Mouse (Mus musculus) gastrocnemius, postnatal 25 days (tissue): Measurements from ENCODE around the gene Cmip. TPM values are rescaled to one million over a fixed set of nuclear protein-coding genes. Genes with fewer than 3 reads are reported as not detected.

Source experiments
- DNase-seq: peaks from one replicate; pipeline ENCODE4 v3.0.0; 2022
- long read RNA-seq, 2 experiments: library from polyadenylated mRNA; stranded (forward); transcript quantifications; one replicate each; pipeline ENCODE4 v2.0.0; 2021
- total RNA-seq, 2 experiments: library from RNA; stranded (reverse); gene quantifications; 1 replicate in 1 of 2; 2 replicates in 1 of 2; pipeline ENCODE4 v1.2.3; 2021

Cmip gene
- total RNA-seq: 10 to 100 TPM; 10.0 to 12.9 TPM
- long read RNA-seq, experiment 1: 0 reads
- long read RNA-seq, experiment 2, partial matches to known transcripts: 1 of 1 reads
- long read RNA-seq, experiment 2, other reads (novel, unspliced or antisense): 0 of 1 reads

DNA sequence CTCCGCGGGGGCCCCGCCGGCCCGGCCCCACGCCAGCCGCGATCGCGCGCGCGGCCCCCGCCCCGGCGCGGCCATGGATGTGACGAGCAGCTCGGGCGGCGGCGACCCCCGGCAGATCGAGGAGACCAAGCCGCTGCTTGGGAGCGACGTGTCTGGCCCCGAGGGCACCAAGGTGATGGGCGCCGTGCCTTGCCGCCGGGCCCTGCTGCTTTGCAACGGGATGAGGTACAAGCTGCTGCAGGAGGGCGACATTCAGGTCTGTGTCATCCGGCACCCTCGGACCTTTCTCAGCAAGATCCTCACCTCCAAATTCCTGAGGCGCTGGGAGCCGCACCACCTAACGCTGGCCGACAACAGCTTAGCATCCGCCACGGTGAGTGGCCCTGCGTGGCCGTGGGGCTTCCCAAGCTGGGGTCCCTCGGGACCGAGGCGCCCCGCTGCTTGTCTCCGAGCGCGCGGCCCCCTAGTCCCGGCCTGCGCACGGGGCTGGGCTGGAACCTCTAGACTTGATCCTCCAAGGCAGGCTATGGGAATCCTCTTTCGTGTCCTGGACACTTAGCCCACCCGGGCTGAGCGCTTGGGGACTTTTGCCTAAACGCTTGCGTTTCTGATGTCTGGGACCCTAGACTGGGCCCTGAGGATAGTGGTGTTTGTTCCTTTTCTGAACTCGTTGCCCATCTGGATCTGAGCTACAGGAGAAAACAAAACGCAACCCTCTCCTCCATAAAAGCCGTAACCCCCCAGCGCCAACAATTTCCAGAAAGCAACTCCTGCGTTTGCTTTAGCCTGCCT, at the start of gene Cmip:
TSS of gene Cmip (plus strand) at position 36 of the 792 bp plus-strand sequence.
- DNase-seq: no peak

DNA sequence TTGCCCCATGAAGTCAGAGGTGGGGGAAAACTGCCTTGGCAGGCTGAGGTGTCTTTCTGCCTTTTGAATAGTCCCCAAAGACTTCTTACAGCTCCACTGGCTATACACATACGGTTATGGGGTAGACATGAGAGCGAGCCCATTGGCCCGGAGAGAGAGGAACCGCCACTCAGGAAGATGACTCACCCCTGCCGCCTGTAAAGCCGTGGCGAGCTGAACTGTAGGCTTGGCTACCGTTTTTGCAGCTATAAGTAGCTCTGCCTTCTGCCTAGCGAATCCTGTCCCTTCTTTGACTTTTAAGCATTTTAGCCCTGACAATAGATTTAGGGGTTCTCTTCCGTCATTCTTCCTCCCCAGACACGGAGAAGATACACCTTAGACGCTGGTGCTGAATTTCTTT, 47.7 kb upstream of the Cmip start:
- no peak for DNase-seq

DNA sequence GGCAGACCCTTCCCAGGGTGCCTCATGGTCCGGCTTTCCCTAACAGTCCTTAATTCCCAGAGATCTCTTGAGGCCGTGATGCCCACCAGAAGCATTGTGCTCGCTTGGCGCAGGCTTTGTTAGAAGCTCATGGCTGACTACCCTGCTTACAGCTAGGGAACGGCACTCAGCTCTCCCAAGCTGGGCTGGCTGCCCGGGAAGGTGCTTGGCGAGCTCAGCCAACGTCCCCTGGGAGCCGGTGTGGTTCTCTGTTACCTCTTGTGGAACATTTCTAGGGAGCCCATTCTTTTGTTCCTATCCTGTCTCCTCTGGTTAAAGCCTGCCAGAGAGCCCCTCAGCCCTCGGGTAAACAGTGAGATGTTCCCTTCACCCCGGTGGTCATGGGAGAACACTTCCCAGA, 44.8 kb upstream of the Cmip start:
- no peak for DNase-seq

DNA sequence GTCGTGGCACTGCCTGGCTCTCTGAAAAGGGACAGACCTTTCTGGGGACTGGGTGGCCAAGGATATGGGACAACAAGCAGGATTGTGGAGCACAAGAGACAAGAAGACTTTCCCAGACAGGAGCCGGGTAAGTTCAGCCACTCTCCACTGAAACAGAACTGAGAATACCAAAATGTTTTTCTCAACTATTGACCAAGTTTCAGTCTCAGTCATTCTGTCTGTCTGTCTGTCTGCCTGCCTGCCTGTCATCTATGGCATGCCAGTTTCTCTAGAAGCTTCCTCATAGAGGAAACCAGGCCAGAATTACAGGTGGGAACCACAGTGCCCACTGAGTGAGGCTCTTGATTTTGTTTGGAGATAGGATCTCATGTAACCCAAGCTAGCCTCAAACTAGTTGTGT, 39.1 kb upstream of the Cmip start:
- no peak for DNase-seq

DNA sequence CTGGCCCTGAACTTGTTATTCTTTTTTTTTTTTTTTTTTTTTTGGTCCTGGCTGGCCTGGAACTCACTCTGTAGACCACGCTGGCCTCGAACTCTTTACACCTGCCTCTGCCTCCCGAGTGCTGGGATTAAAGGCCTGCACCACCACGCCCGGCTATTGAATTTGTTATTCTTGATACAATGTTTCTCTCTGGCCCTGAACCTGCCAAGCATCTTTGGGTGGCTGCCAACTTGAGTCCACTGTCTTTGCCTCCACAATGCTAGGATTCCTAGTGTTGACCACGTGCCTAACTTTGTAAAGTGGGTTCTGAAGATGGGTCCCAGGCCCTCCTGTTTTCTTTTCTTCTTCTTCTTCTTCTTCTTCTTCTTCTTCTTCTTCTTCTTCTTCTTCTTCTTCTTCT, 34.5 kb upstream of the Cmip start:
- no peak for DNase-seq

DNA sequence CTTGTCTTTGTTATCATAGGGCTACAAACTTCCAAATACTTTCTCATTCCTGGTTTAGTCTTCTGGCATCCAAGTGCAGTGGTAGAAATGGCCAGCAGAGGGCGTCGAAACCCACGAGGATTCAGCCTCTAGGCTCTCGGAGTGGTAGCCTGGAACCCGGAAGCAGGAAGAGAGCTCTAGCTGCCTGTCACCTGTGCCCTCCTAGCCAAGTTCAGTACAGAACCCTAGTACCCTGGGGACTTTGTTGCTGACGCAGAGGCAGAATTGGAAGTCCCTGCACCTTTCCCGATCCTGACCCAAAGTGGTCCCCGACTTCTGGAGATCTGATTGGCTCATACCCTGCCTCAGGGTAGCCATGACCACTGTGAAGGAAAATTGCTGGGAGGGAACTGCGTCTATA, 32.2 kb upstream of the Cmip start:
- DNase-seq: peak; percentile 68

DNA sequence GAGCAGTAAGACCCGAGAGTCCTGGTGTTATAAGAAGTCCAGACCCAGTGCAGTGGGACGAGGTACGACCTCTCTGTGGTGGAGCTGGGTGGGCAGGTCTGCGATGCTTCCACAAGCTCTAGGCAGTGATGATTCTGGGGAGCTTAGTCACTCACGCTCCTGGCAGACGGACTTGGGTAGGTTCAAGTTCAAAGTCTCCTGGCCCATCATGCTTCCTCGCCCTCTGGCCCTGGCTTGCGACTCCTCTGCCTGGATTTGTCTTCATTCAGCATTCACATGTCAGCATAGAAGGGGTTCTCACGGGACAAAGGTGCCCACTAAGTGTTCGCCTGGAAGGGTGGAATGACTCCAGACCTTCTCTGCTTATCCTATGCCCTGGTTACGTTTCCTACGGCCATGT, 30.6 kb upstream of the Cmip start:
- no peak for DNase-seq

DNA sequence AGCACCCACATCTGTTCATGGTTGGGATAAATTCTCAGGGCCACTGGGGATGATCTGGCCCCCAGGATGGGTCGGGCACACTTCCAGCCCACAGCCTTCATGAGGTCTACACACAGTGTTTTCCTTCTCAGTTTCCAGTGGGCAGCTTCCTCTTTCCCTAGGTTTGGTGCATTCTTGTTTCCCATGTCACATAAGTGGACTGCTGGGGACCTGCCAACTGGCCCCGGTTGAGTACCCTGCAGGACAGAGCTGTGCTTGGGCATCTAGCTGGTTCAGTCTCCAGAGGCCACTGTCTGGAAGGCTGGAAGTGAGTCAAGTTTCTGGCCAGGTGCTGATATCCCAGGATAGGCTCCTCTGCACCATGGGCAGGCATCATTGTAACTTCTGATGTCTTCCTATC, 29.5 kb upstream of the Cmip start:
- DNase-seq: no peak

DNA sequence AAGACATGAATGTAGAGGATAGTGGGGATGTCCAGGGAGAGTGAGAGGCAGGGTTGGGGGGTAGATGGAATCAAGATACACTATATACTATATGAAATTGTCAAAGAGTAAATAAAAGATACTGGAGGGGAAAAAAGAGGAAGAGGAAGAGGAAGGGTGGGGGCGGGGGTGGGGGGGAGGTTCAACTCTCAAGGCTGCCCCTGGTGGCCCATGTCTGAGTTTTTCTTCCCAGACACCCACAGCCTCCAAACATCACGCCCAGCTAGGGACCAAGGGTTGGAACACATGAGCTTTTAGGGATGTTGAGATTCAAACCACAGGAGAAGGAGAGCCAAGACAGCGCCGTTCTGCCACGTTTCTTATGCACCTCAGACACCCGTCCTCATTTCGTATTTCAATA, 23.7 kb upstream of the Cmip start:
- no peak for DNase-seq

DNA sequence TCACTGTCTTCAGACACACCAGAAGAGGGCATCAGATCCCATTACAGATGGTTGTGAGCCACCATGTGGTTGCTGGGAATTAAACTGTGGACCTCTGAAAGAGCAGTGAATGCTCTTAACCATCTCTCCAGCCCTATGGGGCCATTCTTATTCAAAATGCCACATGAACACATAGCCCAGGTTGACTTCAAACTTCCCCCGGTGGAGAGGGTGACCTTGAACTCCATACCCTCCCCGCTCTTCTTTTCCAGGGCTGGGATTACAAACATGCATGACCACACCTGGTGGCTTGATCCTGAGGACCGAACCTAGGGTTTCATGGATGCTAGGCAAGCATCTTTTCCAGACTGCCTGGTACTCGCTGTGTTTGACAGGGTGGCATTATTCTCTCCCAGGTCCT, 20.3 kb upstream of the Cmip start:
- no peak for DNase-seq

DNA sequence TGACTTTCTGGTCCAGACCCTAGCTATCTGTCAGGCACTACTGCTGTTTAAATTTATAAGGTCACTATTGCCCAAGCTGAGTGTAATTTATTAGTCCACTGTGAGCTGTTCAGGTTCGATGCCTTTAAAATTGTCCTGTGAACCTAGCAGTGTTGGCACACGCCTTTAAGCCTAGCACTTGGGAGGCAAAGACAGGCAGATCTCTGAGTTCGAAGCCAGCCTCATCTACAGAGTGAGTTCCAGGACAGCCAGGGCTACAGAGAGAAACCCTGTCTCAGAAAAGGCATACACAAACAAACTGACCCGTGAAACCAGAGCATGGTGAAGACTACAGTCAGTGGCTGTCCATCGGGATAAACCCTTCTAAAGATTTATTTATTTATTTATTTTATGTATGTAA, 16.5 kb upstream of the Cmip start:
- no peak for DNase-seq

DNA sequence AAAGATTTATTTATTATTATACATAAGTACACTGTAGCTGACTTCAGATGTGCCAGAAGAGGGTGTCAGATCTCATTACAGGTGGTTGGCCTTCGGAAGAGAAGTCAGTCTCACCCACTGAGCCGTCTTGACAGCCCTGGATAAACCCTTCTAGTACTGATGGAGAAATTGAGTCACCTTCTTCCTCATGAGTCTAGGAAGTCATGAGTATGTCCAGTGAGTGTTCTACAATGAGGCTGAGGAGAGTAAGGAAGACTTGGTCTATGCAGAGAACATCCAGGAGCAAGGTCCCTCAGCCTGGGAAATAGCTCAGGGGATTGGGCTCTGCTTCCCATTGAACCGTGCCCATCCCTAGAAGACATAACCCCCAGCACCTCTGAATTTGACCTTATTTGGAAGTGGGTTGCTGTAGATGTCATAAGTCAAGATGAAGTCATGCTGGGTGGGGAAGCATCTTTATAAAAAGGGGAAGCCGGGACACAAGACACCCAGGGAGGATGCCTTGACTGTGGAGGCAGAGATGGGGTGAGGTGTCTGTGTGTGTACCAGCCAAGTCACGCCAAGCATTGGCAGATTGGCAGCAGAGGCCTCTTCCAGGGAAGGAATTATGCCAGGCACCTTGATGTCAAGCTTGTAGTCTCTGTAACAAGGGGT, 15.9 kb upstream of the Cmip start:
- no peak for DNase-seq

DNA sequence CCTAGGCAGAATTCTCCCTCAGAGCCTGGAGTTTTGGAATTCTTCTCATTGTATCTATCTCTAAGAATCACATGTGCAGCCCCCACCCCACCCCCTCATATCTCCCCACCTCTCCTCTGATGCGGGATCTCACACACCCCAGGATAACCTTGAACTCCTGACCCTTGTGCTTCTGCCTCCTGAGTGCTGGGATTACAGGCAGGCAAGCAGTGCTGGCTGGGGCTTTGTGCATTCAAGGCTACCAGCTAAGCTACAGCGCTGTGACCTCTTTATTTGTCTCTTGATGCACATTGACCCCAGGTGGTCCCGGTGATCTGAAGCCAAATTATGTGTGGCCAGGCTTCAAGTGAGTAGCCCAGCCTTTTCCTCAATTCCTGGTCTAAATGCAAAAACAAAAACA, 15.0 kb upstream of the Cmip start:
- DNase-seq: no peak

DNA sequence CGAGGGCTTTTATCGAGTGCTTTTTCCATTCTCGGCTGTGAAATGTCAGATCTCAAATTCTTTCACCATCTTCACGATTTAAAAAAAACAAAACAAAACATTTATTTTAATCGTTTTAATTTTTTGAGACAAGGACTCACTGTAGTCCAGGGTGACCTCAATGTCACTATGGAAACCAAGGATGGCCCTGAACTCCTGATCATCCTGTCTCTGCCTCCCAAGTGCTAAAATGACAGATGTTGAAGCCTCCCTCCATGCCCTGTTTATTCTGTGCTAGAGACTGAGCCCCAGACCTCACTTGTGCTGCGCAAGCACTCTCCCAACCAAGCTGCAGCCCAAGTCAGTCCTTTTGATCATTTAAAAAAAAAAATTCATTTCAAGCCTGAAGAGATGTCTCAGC, 14.6 kb upstream of the Cmip start:
- no peak for DNase-seq

DNA sequence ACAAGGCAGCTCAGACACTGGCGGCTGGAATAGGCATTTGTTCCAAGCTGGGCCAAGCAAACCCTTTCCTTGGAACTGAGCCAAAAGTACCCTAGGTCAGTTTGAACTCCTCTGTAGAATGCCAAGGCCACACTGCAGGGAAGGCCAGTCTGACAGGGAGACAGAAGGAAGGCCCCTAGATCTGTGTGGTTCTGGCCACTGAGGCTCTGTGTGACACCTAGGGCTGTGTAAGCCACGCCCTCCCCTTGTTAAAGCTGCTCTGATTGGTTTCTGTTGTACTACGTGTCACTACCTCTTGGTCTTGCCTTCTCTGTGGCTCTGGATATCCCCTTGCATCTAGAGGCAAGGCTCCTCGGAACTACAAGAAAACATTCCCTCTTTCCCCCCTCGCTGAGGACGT, 12.3 kb upstream of the Cmip start:
- DNase-seq: no peak

DNA sequence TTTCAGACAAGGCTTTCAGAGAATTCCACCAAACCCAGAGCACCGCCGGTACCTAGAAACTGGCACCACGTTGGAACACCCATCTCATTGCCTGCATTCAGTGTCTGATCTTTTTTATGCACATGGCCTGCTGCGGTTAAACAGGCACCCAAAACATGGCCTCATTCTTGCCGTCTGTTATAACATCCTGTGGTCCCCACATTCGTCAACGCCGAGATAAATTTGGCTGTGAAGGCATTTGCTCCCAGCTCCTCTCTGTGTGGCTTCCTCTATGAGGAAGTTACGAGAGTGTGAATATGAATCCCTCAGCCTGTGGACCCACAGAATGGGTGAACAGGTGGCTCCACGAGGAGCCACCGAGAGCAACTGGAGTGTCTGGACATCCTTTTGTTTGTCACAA, 8.5 kb upstream of the Cmip start:
- DNase-seq: no peak

DNA sequence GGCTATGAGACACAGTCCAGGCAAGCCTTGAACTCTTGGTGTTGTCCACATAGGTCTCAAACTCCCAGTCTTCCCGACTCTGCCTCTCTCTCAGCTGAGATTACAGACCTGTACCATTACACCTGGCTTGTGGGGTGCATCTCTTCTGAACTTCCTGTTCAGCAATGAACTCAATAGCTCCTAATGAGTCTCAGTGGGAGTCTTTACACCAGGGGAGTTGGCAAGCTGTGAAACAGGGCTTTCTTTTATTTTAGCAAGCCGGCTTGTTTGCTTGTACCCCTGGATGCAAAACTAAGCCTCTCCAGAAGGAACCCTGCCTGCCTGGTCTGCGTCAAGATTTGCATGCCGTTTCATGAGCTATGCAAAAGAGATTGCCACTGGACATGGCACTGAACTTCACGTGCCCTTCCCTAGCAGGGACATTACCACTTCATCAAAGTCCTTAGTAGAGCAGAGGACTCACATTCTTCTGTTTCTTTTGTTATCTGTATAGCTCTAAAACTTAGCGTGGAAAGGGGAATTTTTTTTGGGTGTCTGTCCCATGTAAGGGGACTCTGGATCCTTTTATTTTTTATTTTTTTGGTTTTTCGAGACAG, 5.7 kb upstream of the Cmip start:
- no peak for DNase-seq

DNA sequence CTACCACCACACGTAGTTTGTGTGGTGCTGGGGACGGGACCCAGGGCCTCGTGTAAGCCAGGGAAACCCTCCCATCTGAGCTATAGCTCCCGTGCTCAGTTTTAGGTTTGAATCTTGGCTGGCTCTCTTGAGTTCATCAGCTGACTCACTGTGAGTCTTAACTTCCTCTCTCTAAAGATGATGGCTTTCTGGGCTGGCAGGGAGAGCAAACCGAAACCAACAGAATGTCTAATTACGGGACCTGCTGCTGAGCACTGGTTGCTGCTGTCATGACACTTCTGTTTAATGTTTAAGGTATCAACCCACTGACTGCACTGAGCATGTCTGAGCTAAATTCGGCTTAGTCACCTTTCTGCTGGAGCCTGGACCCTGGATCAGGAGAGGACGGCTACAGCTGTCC, 4.2 kb upstream of the Cmip start:
- no peak for DNase-seq

DNA sequence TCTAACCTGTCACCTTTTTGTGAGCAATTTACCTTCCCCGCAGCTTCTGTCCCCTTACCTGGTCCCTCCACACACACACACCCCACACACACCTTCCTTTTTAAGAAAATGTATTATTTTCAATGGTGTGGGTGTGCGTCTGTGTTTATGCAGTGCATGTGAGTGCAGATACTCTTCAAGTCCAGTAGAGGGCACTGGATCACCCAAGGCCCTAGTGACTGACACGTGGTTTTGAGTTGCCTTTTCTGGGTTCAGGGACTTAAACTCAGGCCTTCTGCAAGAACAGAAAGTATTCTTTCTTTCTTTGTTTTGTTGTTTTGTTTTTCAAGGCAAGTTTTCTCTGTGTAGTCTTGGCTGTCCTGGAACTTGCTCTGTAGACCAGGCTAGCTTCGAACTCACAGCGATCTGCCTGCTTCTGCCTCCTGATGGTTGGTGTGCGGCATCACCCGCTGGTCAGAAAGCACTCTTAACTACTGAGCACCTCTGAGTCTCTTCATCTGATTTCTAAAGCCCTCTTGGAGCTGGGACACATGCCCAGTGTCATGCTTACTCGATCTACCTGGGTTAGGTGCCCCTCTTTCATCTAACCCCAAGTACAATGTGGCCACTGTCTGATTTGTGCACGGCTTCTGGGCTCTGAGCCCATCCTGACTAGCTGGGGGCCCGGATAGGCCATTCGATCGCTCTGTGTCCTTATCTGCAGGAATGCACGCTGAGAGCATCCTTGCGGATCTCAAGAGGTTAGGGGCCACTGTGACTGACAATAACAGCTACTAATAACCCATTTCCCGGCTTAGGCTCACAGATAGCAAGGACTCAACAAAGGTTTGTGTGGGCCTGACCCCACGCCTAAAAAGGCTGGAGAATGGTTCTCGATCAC, 3.2 kb upstream of the Cmip start:
- DNase-seq: no peak

DNA sequence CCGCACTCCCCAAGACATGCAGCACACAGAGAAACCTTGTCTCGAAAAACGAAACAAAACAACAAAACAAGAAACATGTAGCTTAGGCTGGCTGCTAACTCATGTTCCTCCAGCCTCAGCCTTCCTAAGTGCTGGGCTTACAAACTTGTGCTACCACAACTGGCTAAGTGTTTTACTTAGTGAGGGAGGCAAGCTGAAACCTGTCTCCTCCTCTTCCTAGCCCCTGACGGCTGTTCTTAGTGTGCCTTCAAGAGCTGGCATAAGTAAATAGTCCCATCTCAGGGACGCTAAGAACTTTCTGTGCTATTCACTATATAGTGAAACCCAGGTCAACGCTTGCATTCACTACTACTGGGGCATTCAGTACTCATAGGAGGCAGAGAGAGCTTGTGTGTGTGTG, 2.4 kb upstream of the Cmip start:
- DNase-seq: no peak

DNA sequence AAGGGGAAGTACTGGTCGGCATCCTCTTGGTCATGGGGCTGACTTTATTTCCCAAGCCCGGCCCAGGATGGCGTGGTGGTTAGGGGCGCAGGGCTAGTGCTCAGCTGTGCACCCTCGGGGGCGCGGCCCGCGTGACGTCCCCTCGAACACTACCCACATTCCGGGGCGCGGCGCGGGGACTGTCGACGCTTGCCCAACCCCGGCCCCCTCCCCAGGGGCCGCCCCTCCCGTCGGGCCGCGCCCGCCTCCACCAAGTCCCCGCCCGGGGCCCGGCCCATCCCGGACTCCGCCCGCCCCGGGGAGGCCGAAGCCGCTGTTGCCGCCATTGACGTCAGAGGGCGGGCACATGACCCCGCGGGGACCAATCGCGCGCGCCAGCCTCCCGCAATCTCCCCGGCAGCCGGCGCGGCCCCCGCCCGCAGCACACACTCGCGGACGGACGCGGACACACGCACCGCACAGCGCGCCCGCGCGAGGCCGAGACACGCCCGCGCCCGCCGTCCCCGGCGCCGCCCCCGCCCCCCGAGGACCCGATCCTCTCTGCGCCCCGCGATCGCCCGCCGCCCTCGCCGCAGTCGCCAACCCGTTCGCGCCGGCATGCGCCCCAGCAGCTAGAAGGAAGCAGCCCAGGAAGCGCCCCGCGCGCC, 449 bp upstream of the Cmip start:
- peak; percentile 95 for DNase-seq
